Mouse (Mus musculus) monocyte, adult 2 months (primary cell): ENCODE measurements at regions not wholly inside any gene's neighbourhood (a gene's known extent, or its start where the extent isn't known, plus 50 kb on each side); places are given as distances from the start of the nearest gene placed in this dataset.

Experiments
- DNase-seq, 2 experiments: peaks; one replicate each; pipeline ENCODE4 v3.0.0; 2022; ENCODE audit warnings: low spot score in 2 of 2, low read depth in 1 of 2

DNA sequence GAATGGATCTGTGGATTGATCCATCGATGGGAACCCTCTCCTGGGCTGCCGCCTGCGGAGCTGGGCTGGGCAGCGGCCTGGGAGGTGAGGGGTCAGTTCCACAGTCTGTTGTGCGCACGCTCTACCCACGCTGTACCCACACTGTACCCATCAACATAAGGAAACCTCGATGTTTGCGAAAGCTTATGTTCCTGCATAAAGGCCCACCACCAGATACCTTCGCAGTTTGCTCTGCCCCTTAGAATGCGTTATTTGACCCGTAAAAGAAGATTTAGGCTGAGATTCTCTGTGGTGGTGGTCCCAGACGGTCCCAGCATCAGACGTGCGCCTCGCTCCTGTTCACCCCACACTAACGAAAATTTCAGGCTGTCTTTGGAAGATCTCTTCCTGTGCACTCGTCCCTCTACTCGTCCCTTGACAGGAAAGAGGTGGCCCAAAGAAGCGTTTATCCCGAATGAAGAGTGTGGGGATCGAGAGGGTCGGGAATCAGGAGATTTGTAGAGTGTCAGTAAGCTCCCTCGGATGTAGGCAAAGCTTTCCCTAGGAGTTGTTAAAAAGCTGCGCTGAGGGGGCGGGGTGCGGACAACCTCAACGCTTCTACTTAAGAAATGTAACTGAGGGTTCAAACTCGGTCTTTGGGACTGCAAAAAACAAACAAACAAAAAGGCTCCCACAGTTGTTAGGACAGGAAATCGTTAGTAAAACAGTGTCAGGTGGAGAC is 123.9 kb downstream of the Tmem161b start:
- DNase-seq, result no peak

DNA sequence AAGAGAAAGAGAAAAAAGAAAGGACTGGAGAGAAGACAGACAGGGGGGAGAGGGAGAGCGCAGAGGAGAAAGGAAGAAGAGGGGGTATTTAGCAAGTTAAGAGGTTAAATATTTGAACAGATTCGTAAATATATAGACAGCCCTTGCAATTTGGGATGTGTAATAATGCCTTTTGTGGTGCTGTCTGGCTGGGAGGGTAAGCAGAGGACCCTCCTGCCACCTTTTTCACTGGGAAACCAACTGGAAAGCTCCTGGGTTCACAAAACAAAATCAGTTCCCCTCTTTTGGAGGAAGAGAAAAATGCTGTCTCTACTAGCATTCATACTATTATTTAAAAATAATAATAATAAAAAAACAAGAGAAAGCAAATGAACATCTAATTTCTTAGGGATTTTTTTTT is 124.5 kb downstream of the Tmem161b start:
- DNase-seq, result no peak

DNA sequence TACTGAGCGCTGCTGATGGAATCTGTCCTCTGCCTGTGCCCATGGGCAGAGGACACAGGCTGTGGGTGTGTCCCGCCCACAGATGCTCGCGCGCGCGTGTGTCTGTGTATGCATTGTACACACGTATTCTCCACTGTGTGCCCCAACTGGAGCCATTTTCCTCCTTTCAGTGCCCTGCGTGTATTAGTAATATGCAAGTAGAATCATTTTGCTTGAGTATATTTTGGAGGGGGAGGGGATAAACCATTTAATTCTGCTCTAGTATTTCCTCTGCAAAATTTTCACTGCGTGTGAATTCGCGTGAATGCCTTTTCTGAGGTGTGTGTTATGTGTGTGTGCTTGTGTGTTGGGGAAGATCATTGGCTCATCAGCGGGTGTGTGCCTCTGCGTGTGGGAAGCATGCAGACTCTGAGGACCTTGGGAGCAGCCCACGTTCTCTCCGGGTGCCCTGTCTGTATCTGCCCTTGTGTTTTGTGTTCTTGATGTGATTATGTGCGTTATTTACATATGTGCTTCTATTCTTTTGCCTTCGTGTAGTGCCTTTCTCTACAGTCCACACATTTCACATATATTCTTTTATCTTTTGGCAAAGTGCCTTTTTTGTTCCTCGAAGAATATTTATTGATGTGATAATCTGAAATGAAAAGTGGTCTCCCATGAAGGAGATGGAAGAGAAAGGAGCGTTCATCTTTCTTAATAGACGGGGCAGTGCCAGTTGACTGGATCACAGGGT is 125.3 kb downstream of the Tmem161b start:
- no peak for DNase-seq

DNA sequence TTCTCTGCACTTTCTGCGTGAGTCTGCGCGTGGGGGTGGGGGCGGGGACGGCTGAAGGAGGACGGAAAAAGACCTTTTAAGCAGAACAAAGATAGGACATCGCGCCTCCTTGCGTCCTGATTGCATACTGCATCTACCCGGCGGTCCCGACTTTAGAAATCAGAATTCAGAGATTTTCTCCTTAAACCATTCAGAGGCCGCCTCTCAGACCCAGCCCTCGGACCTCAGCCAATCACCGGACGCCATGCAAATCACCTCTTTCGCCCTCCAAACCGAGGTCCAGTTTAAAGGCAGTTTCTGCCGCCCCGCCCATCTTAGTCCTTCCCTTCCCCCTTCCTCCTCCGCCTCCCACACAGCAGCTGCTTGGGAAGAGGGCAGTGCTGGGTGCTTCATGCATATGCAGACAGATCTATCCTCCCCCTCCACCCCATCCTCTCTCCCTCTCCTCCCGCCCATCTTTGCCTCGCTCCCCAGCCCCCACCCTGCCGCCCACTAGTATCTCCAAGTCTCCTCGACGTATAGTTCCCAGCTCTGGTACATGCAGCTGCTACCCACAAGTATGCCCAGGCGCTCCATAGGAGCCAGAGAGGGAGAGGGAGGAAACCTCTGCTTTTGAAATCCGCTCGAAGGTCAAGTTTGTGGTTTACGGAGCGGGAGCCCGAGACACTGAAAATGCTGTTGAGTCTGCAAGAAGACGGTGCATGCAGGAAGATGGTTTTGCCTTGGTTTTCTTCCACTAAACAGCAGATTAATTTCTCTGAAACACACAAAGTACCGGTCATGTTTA is 126.0 kb downstream of the Tmem161b start:
- peak; percentile 8 to 27 for DNase-seq

- DNase-seq, result no peak
Observed at GRCm38 (mm10) chr13:84348701-84348975, 126.5 kb downstream of the Tmem161b start.

DNA sequence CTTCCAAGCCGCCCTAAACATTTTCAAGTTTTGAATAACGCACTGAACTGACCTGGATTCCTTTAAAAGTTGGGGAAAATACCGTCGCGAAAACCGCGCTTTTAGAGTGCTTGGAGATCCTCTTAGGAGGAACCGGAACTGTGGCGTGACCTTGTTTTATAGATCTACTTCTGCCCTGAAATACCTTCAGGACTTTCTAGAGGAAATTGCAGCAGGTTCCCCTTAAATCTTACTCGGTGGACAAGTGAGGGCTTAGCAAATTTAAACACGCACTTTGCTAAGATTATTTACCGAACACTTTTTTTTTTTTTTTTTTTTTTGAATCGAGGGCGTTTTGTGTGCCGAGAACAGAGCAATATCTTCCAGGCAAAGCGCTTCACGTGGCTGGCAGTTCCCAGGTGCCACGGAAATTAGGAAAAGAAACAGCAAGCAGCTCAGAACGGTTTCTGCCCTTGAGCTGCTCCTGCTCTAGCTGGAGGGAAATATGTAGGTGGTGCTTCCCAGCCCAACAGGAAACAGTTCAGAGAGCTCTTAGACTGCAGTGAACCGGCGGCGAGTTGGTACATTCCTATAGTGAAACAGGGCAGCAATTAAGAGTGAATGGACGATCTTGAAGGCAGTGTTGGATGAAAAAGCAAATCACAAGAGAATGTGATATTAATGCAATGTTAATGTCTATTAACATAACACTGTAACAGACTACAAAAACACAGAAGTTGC is 127.1 kb downstream of the Tmem161b start:
- DNase-seq, result no peak

DNA sequence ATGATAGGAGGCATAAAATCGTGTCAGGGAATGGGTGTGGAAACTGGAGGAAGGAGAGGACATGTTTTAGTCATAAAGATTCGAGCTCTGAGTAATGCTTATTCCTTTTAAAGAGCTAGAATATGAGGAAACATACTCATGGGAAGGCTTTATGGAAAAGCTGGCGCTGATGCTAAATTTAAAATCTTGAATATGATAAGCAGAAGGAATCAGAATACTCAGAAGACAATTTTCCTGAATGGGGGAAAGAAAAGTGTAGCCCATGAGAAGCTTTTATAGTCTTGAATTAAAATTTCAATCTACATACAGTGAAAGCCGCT is 127.6 kb downstream of the Tmem161b start:
- no peak for DNase-seq

DNA sequence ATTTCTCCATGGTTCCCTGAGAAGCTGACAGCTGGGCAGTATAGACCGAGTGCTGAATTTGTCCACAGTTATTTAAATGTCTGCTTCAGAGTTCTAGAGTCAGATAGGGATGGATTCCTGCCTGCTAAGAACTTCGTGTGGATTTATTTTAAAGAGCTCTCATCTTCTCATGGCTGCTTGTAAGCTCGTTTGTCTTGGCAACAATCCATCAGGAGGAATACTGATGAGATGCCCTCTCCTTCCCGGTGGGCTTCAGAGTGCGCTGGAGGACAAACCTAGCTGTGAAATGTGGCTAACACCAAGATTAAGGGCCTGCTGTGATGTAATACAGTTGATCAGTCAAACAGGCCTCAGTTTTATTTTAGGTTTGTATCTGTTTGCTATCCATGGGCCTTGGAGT is 128.7 kb downstream of the Tmem161b start:
- no peak for DNase-seq

DNA sequence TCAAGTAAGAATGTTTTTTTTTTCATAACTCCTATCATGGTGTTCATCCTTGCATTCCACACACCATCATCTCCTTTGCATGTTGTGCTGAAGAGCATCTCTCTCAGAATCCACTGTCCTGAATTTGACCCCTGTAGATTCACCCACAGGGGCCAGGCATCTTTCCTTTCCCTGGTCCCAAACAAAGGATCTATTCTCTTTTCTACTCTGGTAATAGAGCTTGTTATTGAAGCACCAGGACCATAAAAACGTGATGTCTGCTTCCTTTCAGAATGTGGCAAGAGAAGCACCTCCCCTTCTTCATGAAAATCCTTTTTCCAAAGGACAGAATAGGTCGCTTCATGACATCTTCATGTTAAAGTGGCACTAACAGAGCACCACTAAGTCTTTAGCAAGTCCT is 134.4 kb downstream of the Tmem161b start:
- no peak for DNase-seq

- DNase-seq, result no peak
Observed at GRCm38 (mm10) chr13:84360536-84360935, 138.4 kb downstream of the Tmem161b start.

GRCm38 (mm10) chr13:84364069-84364468 is 142.0 kb downstream of the Tmem161b start:
- DNase-seq, result no peak

DNA sequence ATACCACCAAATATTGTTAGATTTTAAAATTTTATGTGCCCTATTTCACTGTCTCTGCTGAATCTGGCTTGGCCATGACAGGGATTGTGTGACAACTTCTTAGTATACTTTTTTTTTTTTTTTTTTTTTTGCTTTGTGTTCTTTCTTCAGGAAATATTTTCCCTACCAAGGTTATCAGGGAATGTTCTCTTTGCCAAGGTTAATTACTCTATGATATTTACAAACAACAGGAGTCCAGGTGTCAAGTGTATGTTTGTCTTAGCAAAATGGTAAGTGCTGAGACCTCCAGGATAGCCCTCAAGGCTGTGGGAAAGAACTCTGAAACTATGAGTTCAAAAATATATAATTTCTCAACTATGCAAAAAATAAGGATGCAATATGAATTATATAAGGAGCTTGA is 143.4 kb downstream of the Tmem161b start:
- DNase-seq, result no peak

DNA sequence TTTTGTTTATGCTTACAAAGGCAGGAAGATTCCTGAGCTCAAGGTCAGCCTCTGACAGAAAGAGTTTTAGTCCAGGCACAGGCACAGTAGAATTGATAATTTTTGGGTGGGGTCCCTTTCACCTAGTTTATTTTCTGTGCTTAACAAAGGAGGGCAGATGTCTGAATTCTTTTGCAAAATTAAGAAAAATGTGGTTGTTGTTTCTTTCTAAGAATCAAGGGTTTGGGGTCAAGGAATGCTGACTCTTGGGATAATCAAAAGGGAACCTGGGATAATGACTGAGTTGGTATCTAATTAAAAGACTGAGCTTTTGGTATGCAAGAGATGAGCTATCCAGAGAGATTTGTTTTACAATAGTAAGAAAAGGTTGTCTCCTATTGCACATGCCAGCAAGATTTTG is 143.9 kb downstream of the Tmem161b start:
- DNase-seq, result no peak

GRCm38 (mm10) chr13:84366839-84367238 is 144.7 kb downstream of the Tmem161b start:
- DNase-seq, result no peak

GRCm38 (mm10) chr13:84368225-84368624 is 146.1 kb downstream of the Tmem161b start:
- no peak for DNase-seq

DNA sequence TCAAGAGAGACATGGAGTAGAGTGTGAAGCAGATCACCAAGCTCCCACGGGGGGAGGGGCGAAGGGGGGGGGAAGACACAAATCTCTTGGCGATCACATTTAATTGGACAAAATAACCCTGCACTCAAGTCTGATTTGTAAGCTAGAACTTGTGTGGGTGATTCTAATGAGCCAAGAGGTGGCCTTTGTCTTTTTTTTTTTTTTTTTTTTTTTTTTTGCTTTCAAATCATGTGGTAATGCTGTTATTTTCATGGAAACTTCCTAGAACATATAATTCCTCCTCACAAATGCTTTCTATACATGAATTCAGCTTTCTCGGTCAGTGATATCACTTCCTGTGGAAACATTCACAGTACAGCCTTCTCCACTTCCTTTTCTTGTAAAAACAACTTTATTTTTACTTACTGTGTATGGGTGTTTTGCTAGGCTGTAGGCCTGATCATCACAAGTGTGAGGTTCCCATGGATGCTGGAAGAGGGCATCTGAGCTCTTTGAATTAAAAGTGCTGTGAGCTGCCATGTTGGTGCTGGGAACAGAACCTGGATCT is 152.7 kb downstream of the Tmem161b start:
- DNase-seq, result no peak

GRCm38 (mm10) chr13:84375941-84376340 is 153.8 kb downstream of the Tmem161b start:
- no peak for DNase-seq

DNA sequence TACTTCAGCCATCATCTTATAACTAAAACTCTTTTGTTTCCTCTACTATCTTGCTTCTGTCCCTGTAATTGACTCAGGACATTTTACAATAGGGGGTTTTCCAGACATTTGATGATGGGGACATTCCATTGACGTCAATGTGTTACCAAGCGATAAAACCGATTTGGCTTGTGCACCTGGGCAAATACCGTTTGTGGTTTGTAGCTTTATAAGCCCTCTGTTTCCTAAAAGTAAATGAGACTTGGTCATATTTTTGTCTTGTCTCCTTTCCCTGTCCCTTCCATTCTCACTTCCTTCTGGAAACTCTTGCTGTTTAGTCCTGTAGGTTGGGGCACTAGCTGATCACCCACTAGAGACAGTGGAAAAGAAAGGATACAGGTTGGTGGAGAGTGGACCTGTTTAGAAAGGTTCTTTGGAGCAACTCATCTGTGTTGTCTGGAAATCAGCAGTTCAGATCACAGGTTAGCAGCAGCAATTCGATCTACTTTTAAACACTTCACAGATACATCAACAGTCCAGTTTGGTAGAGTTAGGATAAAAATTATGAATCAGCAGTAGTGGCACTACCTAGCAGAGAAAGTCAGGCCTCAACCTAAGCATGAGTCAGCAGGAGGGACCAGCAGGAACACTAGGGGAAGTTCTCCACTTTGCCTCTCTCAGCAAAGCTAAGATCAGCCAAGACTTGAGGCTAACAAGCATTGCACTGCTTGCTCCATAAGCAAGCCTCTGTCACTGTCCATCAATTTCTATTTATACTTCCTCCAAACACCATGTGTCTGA is 156.6 kb downstream of the Tmem161b start:
- no peak for DNase-seq

DNA sequence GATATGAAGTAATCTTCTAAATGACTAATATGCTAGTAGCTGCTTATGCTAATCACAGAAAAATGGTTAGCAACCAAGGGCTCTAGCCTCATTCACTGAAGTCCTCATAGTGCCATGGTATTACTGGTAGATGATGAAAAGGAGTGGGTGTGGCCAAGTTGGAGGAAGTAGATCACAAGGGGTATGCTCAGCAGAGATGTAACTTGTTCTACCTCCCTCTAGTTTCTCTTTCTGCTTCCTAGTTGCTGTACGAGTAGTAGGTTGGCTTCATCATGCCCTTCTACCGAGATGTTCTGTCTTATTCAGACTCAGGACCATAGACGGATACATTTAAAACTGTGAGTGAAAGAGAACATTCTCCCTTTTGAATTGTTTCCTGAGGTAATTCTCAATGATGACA is 169.5 kb downstream of the Tmem161b start:
- no peak for DNase-seq

GRCm38 (mm10) chr13:84398476-84399344 is 176.6 kb downstream of the Tmem161b start:
- DNase-seq, result no peak
